In genomic region chr7:136664424-136665082, GRCm38 (mm10) we compare ENCODE assay signal across 11 mouse cellular contexts.
"Had no signal": no experiment of that assay in that cellular context is flagged by ENCODE, and none has a peak within 500 bp of the region (broad histone marks: within the 10 kb centered on the region; RNA-seq: fewer than 3 reads in every experiment).

No protein-coding gene starts in this region.

- H3K9me3 ChIP-seq: intestine, embryonic 15.5 days; limb, embryonic 15.5 days; liver, embryonic 12.5 days; lung, embryonic 15.5 days; midbrain, embryonic 12.5 days; neural tube, embryonic 15.5 days had no signal

- ATAC-seq: intestine, embryonic 15.5 days; liver, embryonic 12.5 days had no signal

- H3K4me2 ChIP-seq: hindbrain, embryonic 14.5 days; intestine, embryonic 15.5 days; limb, embryonic 15.5 days; liver, embryonic 12.5 days; lung, embryonic 15.5 days; midbrain, embryonic 12.5 days; neural tube, embryonic 15.5 days had no signal

- H3K9ac ChIP-seq: hindbrain, embryonic 14.5 days; intestine, embryonic 15.5 days; limb, embryonic 15.5 days; liver, embryonic 12.5 days; lung, embryonic 15.5 days; midbrain, embryonic 12.5 days; neural tube, embryonic 15.5 days had no signal

- H3K4me3 ChIP-seq: intestine, embryonic 15.5 days; limb, embryonic 15.5 days; liver, embryonic 12.5 days; lung, embryonic 15.5 days; midbrain, embryonic 12.5 days; neural tube, embryonic 15.5 days had no signal

- H3K36me3 ChIP-seq: intestine, embryonic 15.5 days; limb, embryonic 15.5 days; liver, embryonic 12.5 days; lung, embryonic 15.5 days; midbrain, embryonic 12.5 days; neural tube, embryonic 15.5 days had no signal

- H3K4me1 ChIP-seq: limb, embryonic 15.5 days; liver, embryonic 12.5 days had no signal

- H3K27ac ChIP-seq: hindbrain, embryonic 14.5 days; intestine, embryonic 15.5 days; limb, embryonic 15.5 days; liver, embryonic 12.5 days; lung, embryonic 15.5 days; midbrain, embryonic 12.5 days; neural tube, embryonic 15.5 days had no signal

- H3K27me3 ChIP-seq: limb, embryonic 15.5 days; neural tube, embryonic 15.5 days had no signal

- DNase-seq: lung, postnatal 14 days; right cerebral cortex, adult 18-20 months; right cerebral cortex, postnatal 25 days; thymus, postnatal 36 days had no signal
